Mouse (Mus musculus) embryo, embryonic 10.5 days (tissue): ENCODE measurements around the gene Nrip1.

Experiments used
- DNase-seq: peaks from one replicate; pipeline ENCODE4 v3.0.0-alpha.2; 2015; ENCODE audit warnings: low spot score

The Nrip1 gene

GRCm38 (mm10) chr16:76347719-76348421 is 25.8 kb downstream of the Nrip1 start:
- no peak for DNase-seq

GRCm38 (mm10) chr16:76346371-76346770 is 27.3 kb downstream of the Nrip1 start:
- no peak for DNase-seq

GRCm38 (mm10) chr16:76344761-76345368 is 28.8 kb downstream of the Nrip1 start:
- DNase-seq: no peak

- DNase-seq: no peak
Measured at GRCm38 (mm10) chr16:76344030-76344429, 29.6 kb downstream of the Nrip1 start.

- no peak for DNase-seq
Measured at GRCm38 (mm10) chr16:76341636-76342035, 32.0 kb downstream of the Nrip1 start.

- DNase-seq: no peak
Measured at GRCm38 (mm10) chr16:76339256-76339655, 34.4 kb downstream of the Nrip1 start.

GRCm38 (mm10) chr16:76337351-76337750 is 36.3 kb downstream of the Nrip1 start:
- no peak for DNase-seq

- no peak for DNase-seq
Measured at GRCm38 (mm10) chr16:76336932-76337331, 36.7 kb downstream of the Nrip1 start.

- DNase-seq: no peak
Measured at GRCm38 (mm10) chr16:76335913-76336312, 37.7 kb downstream of the Nrip1 start.

- peak; percentile 58 for DNase-seq
Measured at GRCm38 (mm10) chr16:76332127-76332526, 41.5 kb downstream of the Nrip1 start.

- no peak for DNase-seq
Measured at GRCm38 (mm10) chr16:76331231-76331630, 42.4 kb downstream of the Nrip1 start.

GRCm38 (mm10) chr16:76325315-76325710 is 48.3 kb downstream of the Nrip1 start:
- DNase-seq: no peak

GRCm38 (mm10) chr16:76324411-76325314 is 49.0 kb downstream of the Nrip1 start:
- DNase-seq: no peak

- no peak for DNase-seq
Measured at GRCm38 (mm10) chr16:76323594-76324307, 49.9 kb downstream of the Nrip1 start.

GRCm38 (mm10) chr16:76323141-76323540 is 50.5 kb downstream of the Nrip1 start:
- DNase-seq: no peak

GRCm38 (mm10) chr16:76321527-76322165 is 52.0 kb downstream of the Nrip1 start:
- peak; percentile 78 for DNase-seq

GRCm38 (mm10) chr16:76320118-76320473 is 53.5 kb downstream of the Nrip1 start:
- no peak for DNase-seq

GRCm38 (mm10) chr16:76319364-76320117 is 54.1 kb downstream of the Nrip1 start:
- peak; percentile 86 for DNase-seq

- no peak for DNase-seq
Measured at GRCm38 (mm10) chr16:76318331-76318922, 55.2 kb downstream of the Nrip1 start.
